Comparison of ENCODE assay signal across 31 mouse cellular contexts in genomic region chr11:56377535-56377934, GRCm38 (mm10).
DNase-seq lines count a peak whose midpoint lies in the region; ATAC-seq and TF ChIP-seq lines count a peak whose summit lies in the region.
"Had no signal": no experiment of that assay in that cellular context is flagged by ENCODE, and none has a peak within 500 bp of the region (broad histone marks: within the 10 kb centered on the region; RNA-seq: fewer than 3 reads in every experiment).

No protein-coding gene starts in this region.

- H3K4me2 ChIP-seq in stomach, postnatal 0 days (replicated peaks; ENCODE audit: low read depth): no peak overlapping the region
- H3K4me2 ChIP-seq: embryonic facial prominence, embryonic 15.5 days; forebrain, embryonic 12.5 days; heart, embryonic 15.5 days; hindbrain, embryonic 12.5 days; intestine, embryonic 15.5 days had no signal

- no peak overlapping the region for H3K4me3 ChIP-seq in stomach, postnatal 0 days (ENCODE audit: low read depth, low read length)
- H3K4me3 ChIP-seq: embryonic facial prominence, embryonic 10.5 days; embryonic facial prominence, embryonic 15.5 days; forebrain, embryonic 12.5 days; heart, embryonic 10.5 days; heart, embryonic 15.5 days; hindbrain, embryonic 12.5 days; intestine, embryonic 15.5 days; midbrain, embryonic 10.5 days had no signal

- DNase-seq in frontal cortex, adult 2 months (ENCODE audit: extremely low spot score in 1 of 2, low spot score in 1 of 2): peak; percentile 11 to 70
- DNase-seq in frontal cortex, postnatal 25 days (ENCODE audit: low spot score in 2 of 2): no peak
- DNase-seq in left cerebral cortex, postnatal 36 days (ENCODE audit: low spot score in 2 of 2): peak; percentile 9
- DNase-seq in left cerebral cortex, postnatal 10 days (ENCODE audit: extremely low spot score in 1 of 2, low spot score in 2 of 2): no peak
- DNase-seq in 3T3-L1 (ENCODE audit: low read depth, low spot score): peak; percentile 17
- DNase-seq in brain, embryonic 14.5 days (ENCODE audit: low read depth): peak; percentile 27
- no peak for DNase-seq in lung, postnatal 36 days
- DNase-seq in stomach, postnatal 0 days (ENCODE audit: low spot score): no peak
- DNase-seq: adrenal gland, postnatal 25 days; cerebellum, adult 2 months; cerebellum, postnatal 14 days; gastrocnemius, postnatal 25 days; heart, adult 11 months; kidney, adult 8-10 months; kidney, postnatal 4 days; liver; lung, adult 2 months; lung, postnatal 10 days; thymus, postnatal 14 days had no signal

- no peaks in the 10 kb centered on the region for H3K9me3 ChIP-seq in stomach, postnatal 0 days (ENCODE audit: control insufficient read depth, low read length)
- H3K9me3 ChIP-seq: embryonic facial prominence, embryonic 10.5 days; embryonic facial prominence, embryonic 15.5 days; forebrain, embryonic 12.5 days; heart, embryonic 10.5 days; heart, embryonic 15.5 days; hindbrain, embryonic 12.5 days; intestine, embryonic 15.5 days; midbrain, embryonic 10.5 days had no signal

- intact Hi-C loops in left cerebral cortex, postnatal 36 days (cut with DNase I): loop anchor here (10.0 kb wide), 1 partner anchor 637 kb away; the partner anchor contains the start of gene Gria1
- intact Hi-C loops in left cerebral cortex, postnatal 10 days (cut with DNase I): no loop called here

- no peak for ATAC-seq in stomach, postnatal 0 days (ENCODE audit: low FRiP score, low TSS enrichment)
- ATAC-seq: CD4-positive, CD25-positive, alpha-beta regulatory T cell, adult 4 months; hindbrain, postnatal 0 days; intestine, embryonic 15.5 days had no signal

- no peak for TF ChIP-seq CTCF in brain, embryonic 14.5 days (IDR thresholded peaks at IDR 0.05; ENCODE audit: borderline replicate concordance, extremely low read depth, insufficient read depth, insufficient read length)
- TF ChIP-seq CTCF in stomach, postnatal 0 days (IDR thresholded peaks at IDR 0.05; ENCODE audit: low read depth): no peak

- no peak overlapping the region for H3K27ac ChIP-seq in stomach, postnatal 0 days (replicated peaks)
- H3K27ac ChIP-seq: embryonic facial prominence, embryonic 10.5 days; embryonic facial prominence, embryonic 15.5 days; forebrain, embryonic 12.5 days; heart, embryonic 10.5 days; heart, embryonic 15.5 days; hindbrain, embryonic 12.5 days; hindbrain, postnatal 0 days; intestine, embryonic 15.5 days; kidney, postnatal 0 days; liver, embryonic 14.5 days; midbrain, embryonic 10.5 days had no signal

- H3K36me3 ChIP-seq in stomach, postnatal 0 days (ENCODE audit: control insufficient read depth, insufficient read depth, low read length): no peaks in the 10 kb centered on the region
- H3K36me3 ChIP-seq: embryonic facial prominence, embryonic 10.5 days; embryonic facial prominence, embryonic 15.5 days; forebrain, embryonic 12.5 days; heart, embryonic 10.5 days; heart, embryonic 15.5 days; hindbrain, embryonic 12.5 days; intestine, embryonic 15.5 days; midbrain, embryonic 10.5 days had no signal

- no peaks in the 10 kb centered on the region for H3K4me1 ChIP-seq in stomach, postnatal 0 days (replicated peaks; ENCODE audit: control insufficient read depth, insufficient read depth)
- H3K4me1 ChIP-seq: embryonic facial prominence, embryonic 10.5 days; embryonic facial prominence, embryonic 15.5 days; forebrain, embryonic 12.5 days; heart, embryonic 10.5 days; heart, embryonic 15.5 days; hindbrain, embryonic 12.5 days; intestine, embryonic 15.5 days; midbrain, embryonic 10.5 days had no signal

- TF ChIP-seq POLR2A in brain, embryonic 14.5 days (IDR thresholded peaks at IDR 0.05; ENCODE audit: borderline replicate concordance, extremely low read depth, insufficient read depth, insufficient read length, poor library complexity, severe bottlenecking): no peak

- TF ChIP-seq EP300 in stomach, postnatal 0 days (optimal IDR thresholded peaks at IDR 0.05): no peak

- no peaks in the 10 kb centered on the region for H3K27me3 ChIP-seq in stomach, postnatal 0 days (ENCODE audit: control insufficient read depth, insufficient read depth, low read length)
- H3K27me3 ChIP-seq: embryonic facial prominence, embryonic 15.5 days; forebrain, embryonic 12.5 days; heart, embryonic 15.5 days; hindbrain, embryonic 12.5 days; intestine, embryonic 15.5 days had no signal

- 81% methylated on average over 5 of the region's 5 CpGs for WGBS in stomach, postnatal 0 days

- H3K9ac ChIP-seq in stomach, postnatal 0 days (ENCODE audit: low read length): no peak overlapping the region
- H3K9ac ChIP-seq: embryonic facial prominence, embryonic 15.5 days; forebrain, embryonic 12.5 days; heart, embryonic 15.5 days; hindbrain, embryonic 12.5 days; intestine, embryonic 15.5 days; liver, embryonic 14.5 days had no signal

Comparison
In these comparisons a context has a peak if more than half of its experiments do, and no peak if none do; other contexts are left out.
1. DNase-seq: peak in frontal cortex, adult 2 months (2 of 2), left cerebral cortex, postnatal 36 days (2 of 2), 3T3-L1 (single experiment) and brain, embryonic 14.5 days (single experiment); none in frontal cortex, postnatal 25 days (0 of 2), left cerebral cortex, postnatal 10 days (0 of 2), lung, postnatal 36 days (single experiment) and stomach, postnatal 0 days (single experiment).